Mouse (Mus musculus): Measurements from ENCODE around the gene Syt7. TPM values are rescaled to one million over a fixed set of nuclear protein-coding genes. Genes with fewer than 3 reads are reported as not detected.

Syt7 gene
- total RNA-seq, 2 experiments from 2014 or later = 331 to 365 TPM

GRCm38 (mm10) chr19:10448275-10448674 lies 59.4 kb downstream of the Syt7 start:
- intact Hi-C loops (cut with DNase I) = no loop called here
- no peak for DNase-seq (ENCODE audit: low spot score in 2 of 2)

- no peak for DNase-seq (ENCODE audit: low spot score in 2 of 2)
- intact Hi-C loops (cut with DNase I) = loop anchor here (1.0 kb wide), 1 partner anchor 37 kb away; no protein-coding TSS in a partner anchor
Measured at GRCm38 (mm10) chr19:10449190-10449589, 60.3 kb downstream of the Syt7 start.

GRCm38 (mm10) chr19:10449708-10450107 lies 60.8 kb downstream of the Syt7 start:
- peak; percentile 69 to 76 for DNase-seq (ENCODE audit: low spot score in 2 of 2)
- intact Hi-C loops (cut with DNase I) = loop anchor here (1.0 kb wide), 1 partner anchor 37 kb away; no protein-coding TSS in a partner anchor

GRCm38 (mm10) chr19:10454718-10455436 lies 66.0 kb downstream of the Syt7 start:
- intact Hi-C loops (cut with DNase I) = no loop called here
- no peak for DNase-seq (ENCODE audit: low spot score in 2 of 2)

- intact Hi-C loops (cut with DNase I) = no loop called here
- no peak for DNase-seq (ENCODE audit: low spot score in 2 of 2)
Measured at GRCm38 (mm10) chr19:10455437-10455806, 66.5 kb downstream of the Syt7 start.

- intact Hi-C loops (cut with DNase I) = no loop called here
- peak; percentile 69 to 75 for DNase-seq (ENCODE audit: low spot score in 2 of 2)
Measured at GRCm38 (mm10) chr19:10456752-10457483, 68.0 kb downstream of the Syt7 start, which contains the start of gene Lrrc10b. Gene Lrrc10b, minus strand, starts transcription at chr19:10457473.

- intact Hi-C loops (cut with DNase I) = no loop called here
- peak in 1 of 2 experiments; percentile 45 for DNase-seq (ENCODE audit: low spot score in 2 of 2)
Measured at GRCm38 (mm10) chr19:10457484-10457800, 68.6 kb downstream of the Syt7 start.

- intact Hi-C loops (cut with DNase I) = no loop called here
- DNase-seq (ENCODE audit: low spot score in 2 of 2) = peak; percentile 45 to 60
Measured at GRCm38 (mm10) chr19:10458096-10458495, 69.2 kb downstream of the Syt7 start.

GRCm38 (mm10) chr19:10459907-10460306 lies 71.0 kb downstream of the Syt7 start:
- intact Hi-C loops (cut with DNase I) = no loop called here

GRCm38 (mm10) chr19:10461584-10461983 lies 72.7 kb downstream of the Syt7 start:
- no peak for DNase-seq (ENCODE audit: low spot score in 2 of 2)
- intact Hi-C loops (cut with DNase I) = no loop called here

More at GRCm38 (mm10) chr19:10459907-10460306, 71.0 kb downstream of the Syt7 start:
- DNase-seq (ENCODE audit: low spot score in 2 of 2) = no peak

GRCm38 (mm10) chr19:10464427-10464826 lies 75.5 kb downstream of the Syt7 start:
- no peak for DNase-seq (ENCODE audit: low spot score in 2 of 2)
- intact Hi-C loops (cut with DNase I) = no loop called here

- intact Hi-C loops (cut with DNase I) = no loop called here
- peak; percentile 29 to 42 for DNase-seq (ENCODE audit: low spot score in 2 of 2)
Measured at GRCm38 (mm10) chr19:10469171-10469658, 80.3 kb downstream of the Syt7 start.

- intact Hi-C loops (cut with DNase I) = no loop called here
Measured at GRCm38 (mm10) chr19:10472958-10473357, 84.1 kb downstream of the Syt7 start.

GRCm38 (mm10) chr19:10473779-10474178 lies 84.9 kb downstream of the Syt7 start:
- intact Hi-C loops (cut with DNase I) = no loop called here
- no peak for DNase-seq (ENCODE audit: low spot score in 2 of 2)

More at GRCm38 (mm10) chr19:10472958-10473357, 84.1 kb downstream of the Syt7 start:
- peak; percentile 50 to 62 for DNase-seq (ENCODE audit: low spot score in 2 of 2)

- intact Hi-C loops (cut with DNase I) = no loop called here
Measured at GRCm38 (mm10) chr19:10479541-10479940, 90.7 kb downstream of the Syt7 start.

GRCm38 (mm10) chr19:10482703-10483102 lies 93.8 kb downstream of the Syt7 start, which contains the start of gene Ppp1r32:
Gene Ppp1r32, minus strand, starts transcription at chr19:10482928.
- intact Hi-C loops (cut with DNase I) = loop anchor here (5.0 kb wide), 1 partner anchor 225 kb away; no protein-coding TSS in a partner anchor
- DNase-seq (ENCODE audit: low spot score in 2 of 2) = no peak

More at GRCm38 (mm10) chr19:10479541-10479940, 90.7 kb downstream of the Syt7 start:
- DNase-seq (ENCODE audit: low spot score in 2 of 2) = no peak

- intact Hi-C loops (cut with DNase I) = loop anchor here (1.0 to 2.0 kb wide), 2 partner anchors 37 to 154 kb away; no protein-coding TSS in a partner anchor
- peak; percentile 37 to 55 for DNase-seq (ENCODE audit: low spot score in 2 of 2)
Measured at GRCm38 (mm10) chr19:10486264-10486738, 97.4 kb downstream of the Syt7 start.

- no peak for DNase-seq (ENCODE audit: low spot score in 2 of 2)
- intact Hi-C loops (cut with DNase I) = no loop called here
Measured at GRCm38 (mm10) chr19:10495670-10496069, 106.8 kb downstream of the Syt7 start.

GRCm38 (mm10) chr19:10496976-10497375 lies 108.1 kb downstream of the Syt7 start:
- DNase-seq (ENCODE audit: low spot score in 2 of 2) = no peak
- intact Hi-C loops (cut with DNase I) = no loop called here

- DNase-seq (ENCODE audit: low spot score in 2 of 2) = no peak
- intact Hi-C loops (cut with DNase I) = no loop called here
Measured at GRCm38 (mm10) chr19:10497512-10498160, 108.7 kb downstream of the Syt7 start.

Measured in left cerebral cortex, postnatal 36 days (tissue).